18 mouse cellular contexts compared by ENCODE assay signal in genomic region chr14:21563584-21564118, GRCm38 (mm10).
"Had no signal": no experiment of that assay in that cellular context is flagged by ENCODE, and none has a peak within 500 bp of the region (broad histone marks: within the 10 kb centered on the region; RNA-seq: fewer than 3 reads in every experiment).

No protein-coding gene starts in this region.

- H3K27ac ChIP-seq: layer of hippocampus, adult 2 months; limb, embryonic 10.5 days; limb, embryonic 13.5 days; liver, embryonic 13.5 days; macrophage; stomach, embryonic 15.5 days had no signal

- H3K4me3 ChIP-seq: layer of hippocampus, adult 2 months; limb, embryonic 10.5 days; limb, embryonic 13.5 days; liver, embryonic 13.5 days; stomach, embryonic 15.5 days had no signal

- H3K27me3 ChIP-seq: limb, embryonic 13.5 days; liver, embryonic 13.5 days; stomach, embryonic 15.5 days had no signal

- H3K4me2 ChIP-seq: limb, embryonic 13.5 days; liver, embryonic 13.5 days; lung, embryonic 14.5 days; stomach, embryonic 15.5 days had no signal

- H3K9ac ChIP-seq: limb, embryonic 13.5 days; liver, embryonic 13.5 days; lung, embryonic 14.5 days; stomach, embryonic 15.5 days had no signal

- H3K36me3 ChIP-seq: limb, embryonic 10.5 days; liver, embryonic 13.5 days; stomach, embryonic 15.5 days had no signal

- H3K9me3 ChIP-seq: limb, embryonic 10.5 days; limb, embryonic 13.5 days; liver, embryonic 13.5 days; stomach, embryonic 15.5 days had no signal

- ATAC-seq: intestine, postnatal 0 days; lung, postnatal 0 days had no signal

- DNase-seq: kidney, adult 2 months; kidney, postnatal 10 days; kidney, postnatal 36 days; layer of hippocampus, adult 9-11 months; liver; liver, embryonic 13.5 days; lung, embryonic 14.5 days; retina, postnatal 1 day; right cerebral cortex, postnatal 25 days; spleen, adult 18-20 months; thymus, postnatal 25 days had no signal
